Mouse (Mus musculus) myocyte (in vitro differentiated cells): Measurements from ENCODE around the gene Sptlc2. TPM values are rescaled to one million over a fixed set of nuclear protein-coding genes. Genes with fewer than 3 reads are reported as not detected.

ENCODE experiments used
- H3K27me3 ChIP-seq: one replicate; pipeline ENCODE4 v1.6.1; 2011; ENCODE audit not compliant: control insufficient read depth, insufficient read depth, insufficient read length
- H3K36me3 ChIP-seq: one replicate; pipeline ENCODE4 v1.6.1; 2011; ENCODE audit not compliant: control insufficient read depth, insufficient read depth
- H3K4me2 ChIP-seq: one replicate; pipeline ENCODE4 v1.6.1; 2011; ENCODE audit warnings: low read depth, control low read depth
- H3K4me3 ChIP-seq: one replicate; pipeline ENCODE4 v1.5.1; 2011; ENCODE audit warnings: mild to moderate bottlenecking, control low read depth, moderate library complexity
- H3K79me2 ChIP-seq: one replicate; pipeline ENCODE4 v1.6.1; 2011; ENCODE audit not compliant: control insufficient read depth, insufficient read depth
- H3ac ChIP-seq: one replicate; pipeline ENCODE4 v1.6.1; 2011; ENCODE audit not compliant: control insufficient read depth, insufficient read length
- CEBPB ChIP-seq: IDR thresholded peaks from 2 replicates; pipeline ENCODE4 v1.6.1; 2011; ENCODE audit warnings: mild to moderate bottlenecking, moderate library complexity; ENCODE audit not compliant: poor library complexity, insufficient read depth, severe bottlenecking
- E2F4 ChIP-seq: IDR thresholded peaks from one replicate; pipeline ENCODE4 v1.6.1; 2011; ENCODE audit warnings: mild to moderate bottlenecking, control low read depth, moderate library complexity; ENCODE audit not compliant: insufficient read depth
- MAX ChIP-seq: IDR thresholded peaks from one replicate; pipeline ENCODE4 v1.6.1; 2011; ENCODE audit warnings: low read depth, mild to moderate bottlenecking, control low read depth
- MYOD1 ChIP-seq, 3 experiments: IDR thresholded peaks; one replicate each; pipeline ENCODE4 v1.6.1; 2011; ENCODE audit warnings: control low read depth in 2 of 3, low read depth in 2 of 3, mild to moderate bottlenecking in 2 of 3, moderate library complexity in 1 of 3; ENCODE audit not compliant: insufficient read length in 2 of 3, control insufficient read depth in 1 of 3
- MYOG ChIP-seq, 3 experiments: IDR thresholded peaks; one replicate each; pipeline ENCODE4 v1.6.1; 2011; ENCODE audit warnings: control low read depth in 2 of 3, low read depth in 2 of 3, mild to moderate bottlenecking in 2 of 3; ENCODE audit not compliant: insufficient read length in 2 of 3, control insufficient read depth in 1 of 3, insufficient read depth in 1 of 3
- POLR2A ChIP-seq: IDR thresholded peaks from one replicate; pipeline ENCODE4 v1.6.1; 2011; ENCODE audit warnings: low read depth, mild to moderate bottlenecking, control low read depth, moderate library complexity; ENCODE audit not compliant: insufficient read length
- POLR2AphosphoS2 ChIP-seq: IDR thresholded peaks from one replicate; pipeline ENCODE4 v1.6.1; 2011; ENCODE audit warnings: low read depth, control low read depth; ENCODE audit not compliant: insufficient read length
- REST ChIP-seq: IDR thresholded peaks from one replicate; pipeline ENCODE4 v1.6.1; 2011; ENCODE audit warnings: mild to moderate bottlenecking, control low read depth, moderate library complexity; ENCODE audit not compliant: insufficient read depth, insufficient read length
- SRF ChIP-seq: IDR thresholded peaks from one replicate; pipeline ENCODE4 v1.6.1; 2011; ENCODE audit warnings: low read depth; ENCODE audit not compliant: control insufficient read depth, insufficient read length
- TCF12 ChIP-seq: IDR thresholded peaks from one replicate; pipeline ENCODE4 v1.6.1; 2011; ENCODE audit warnings: mild to moderate bottlenecking, control low read depth; ENCODE audit not compliant: poor library complexity, insufficient read depth, severe bottlenecking
- TCF3 ChIP-seq: IDR thresholded peaks from one replicate; pipeline ENCODE4 v1.6.1; 2011; ENCODE audit warnings: low read depth, control low read depth; ENCODE audit not compliant: insufficient read length
- USF1 ChIP-seq: IDR thresholded peaks from one replicate; pipeline ENCODE4 v1.6.1; 2011; ENCODE audit warnings: low read depth, mild to moderate bottlenecking, control low read depth, moderate library complexity
- polyA plus RNA-seq: library from polyadenylated mRNA; unstranded; fragments of >200 nt; fragmentation: generic; extraction: Trizol; gene quantifications from one replicate; pipeline ENCODE4 v1.2.1, GENCODE M21; 2012; ENCODE audit warnings: missing spikeins

Gene Sptlc2
- polyA plus RNA-seq, 1 experiment = 43.4 TPM

DNA sequence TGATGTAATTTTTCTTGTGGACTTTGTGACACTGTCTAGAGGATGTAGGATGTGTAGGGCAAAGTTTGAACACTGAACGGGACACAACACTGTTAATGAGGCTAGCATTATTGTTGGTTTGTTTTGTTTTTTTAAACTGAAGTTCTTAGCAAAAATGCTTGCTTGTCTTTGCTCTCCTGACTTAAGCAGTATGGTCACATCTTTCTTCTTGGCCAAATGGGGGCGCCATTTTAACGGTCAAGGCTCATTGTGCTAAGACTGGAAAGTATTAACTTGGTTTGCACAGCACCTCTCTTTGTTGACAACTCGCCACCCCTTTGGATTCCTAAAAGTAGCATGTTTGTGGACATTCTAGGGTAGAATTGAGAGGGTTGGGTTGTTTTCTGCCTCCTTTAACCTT is 120.5 kb downstream of the Sptlc2 start:
- Histone ChIP-seq H3K4me3 (peak overlapping the region; percentile 80), H3K27me3 (no peaks in the 10 kb centered on the region), H3K36me3 (peaks cover 30% of the 10 kb centered on the region), H3K4me2 (peak overlapping the region; percentile 91), H3ac (peak overlapping the region; percentile 93), H3K79me2 (peaks cover 47% of the 10 kb centered on the region)
- TF ChIP-seq POLR2AphosphoS2 (no peak), TCF3 (no peak), MYOG (IDR thresholded peaks at IDR 0.05; ENCODE audit: control insufficient read depth in 1 of 3, insufficient read depth in 1 of 3, insufficient read length in 2 of 3, low read depth in 2 of 3) (no peak), MYOD1 (IDR thresholded peaks at IDR 0.05; ENCODE audit: control insufficient read depth in 1 of 3, insufficient read length in 2 of 3, low read depth in 2 of 3) (no peak), CEBPB (no peak)

DNA sequence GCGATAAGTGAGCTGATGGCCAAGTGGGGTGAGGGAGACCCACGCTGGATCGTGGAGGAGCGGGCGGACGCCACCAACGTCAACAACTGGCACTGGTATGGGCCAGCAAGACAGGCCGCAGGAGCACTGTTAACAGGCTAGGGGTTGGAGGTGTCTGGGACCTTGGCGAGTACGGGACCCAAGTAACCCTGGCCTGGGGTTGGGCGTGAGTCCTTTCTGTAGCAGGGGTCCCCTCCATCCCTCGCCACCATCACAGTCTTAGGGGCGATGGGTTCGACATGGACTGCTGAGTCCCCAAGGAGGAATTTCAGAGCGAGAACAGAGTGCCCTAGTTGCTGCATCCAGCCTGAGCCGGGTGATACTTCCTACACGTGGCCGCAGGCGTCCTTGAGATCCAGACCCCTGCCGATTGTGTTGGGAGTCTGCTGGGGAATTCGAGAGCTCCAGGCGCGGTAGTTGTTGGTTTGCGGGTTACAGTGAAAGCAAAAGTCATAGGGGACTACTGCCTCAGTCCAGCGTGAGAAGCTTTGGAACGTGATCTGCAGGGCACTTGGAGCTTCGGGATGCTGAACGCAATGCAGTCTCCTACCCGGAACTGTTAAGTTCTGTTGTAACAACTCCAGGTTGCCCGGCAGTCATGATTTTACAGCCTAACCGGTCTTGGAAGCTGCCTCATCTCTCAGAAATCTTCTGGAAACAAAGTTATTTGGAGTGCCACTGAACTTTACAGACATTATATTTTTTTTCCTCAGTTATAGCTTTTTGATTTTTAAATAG is 121.1 kb downstream of the Sptlc2 start:
- Histone ChIP-seq H3K4me2 (peak overlapping the region; percentile 91), H3K27me3 (no peaks in the 10 kb centered on the region), H3K79me2 (peaks cover 47% of the 10 kb centered on the region), H3ac (peak overlapping the region; percentile 93), H3K4me3 (peak overlapping the region; percentile 80), H3K36me3 (peaks cover 28% of the 10 kb centered on the region)
- TF ChIP-seq TCF3 = no peak
- TF ChIP-seq MYOG (IDR thresholded peaks at IDR 0.05; ENCODE audit: control insufficient read depth in 1 of 3, insufficient read depth in 1 of 3, insufficient read length in 2 of 3, low read depth in 2 of 3) = peak in 1 of 3 experiments; percentile 8

DNA sequence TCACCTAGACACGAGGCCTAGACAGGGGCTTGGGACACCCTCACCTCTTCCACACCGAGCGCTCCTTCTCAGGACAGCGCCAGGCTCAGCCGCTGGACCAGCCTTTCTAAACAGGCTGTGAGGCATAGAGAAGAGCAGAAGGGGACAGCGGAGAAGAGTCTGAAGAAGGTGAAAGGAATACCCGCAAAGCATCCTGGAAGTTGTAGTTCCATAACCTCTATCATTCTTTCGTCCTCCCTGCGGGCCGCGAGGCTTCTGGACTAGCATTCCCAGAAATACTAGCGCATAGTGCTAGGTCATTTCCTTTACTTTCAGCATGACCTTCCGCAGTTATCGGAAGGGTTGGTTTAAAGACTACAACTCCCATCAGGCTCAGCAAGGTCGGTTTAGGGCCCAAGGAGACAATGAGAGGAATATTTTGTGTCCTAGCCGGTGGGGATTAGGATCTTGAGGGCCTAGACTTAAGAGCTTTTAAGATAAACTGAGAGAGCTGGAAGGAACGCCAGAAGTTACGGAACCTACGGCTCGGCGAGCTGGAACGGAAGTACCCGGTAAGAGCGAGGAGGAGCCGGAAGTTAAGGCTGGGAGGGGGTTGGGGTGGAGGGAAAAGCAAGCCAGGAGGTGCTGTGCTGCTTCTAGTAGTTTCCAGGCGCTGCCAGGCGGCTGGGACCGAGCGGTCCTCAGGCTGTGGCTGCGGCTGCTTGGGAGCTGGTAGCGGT is 121.9 kb downstream of the Sptlc2 start, which contains the start of the genes Vipas39 and Ahsa1:
Gene Vipas39 (minus strand): TSS at position 149 of the 719 bp plus-strand sequence.
Gene Ahsa1 (plus strand): TSS at position 372 of the 719 bp plus-strand sequence.
- peak within 1 kb of the TSS; percentile 93 for H3ac ChIP-seq
- H3K79me2 ChIP-seq = peaks cover 47% of the 10 kb centered on the region
- peak within 1 kb of the TSS; percentile 91 for H3K4me2 ChIP-seq
- H3K36me3 ChIP-seq = peaks cover 35% of the 10 kb centered on the region
- peak; percentile 97 for TF ChIP-seq POLR2AphosphoS2
- TF ChIP-seq REST = no peak
- TF ChIP-seq POLR2A = peak; percentile 93
- no peak for TF ChIP-seq USF1
- peak; percentile 46 for TF ChIP-seq E2F4
- no peak for TF ChIP-seq MAX
- no peak for TF ChIP-seq TCF12
- no peak for TF ChIP-seq MYOD1 (IDR thresholded peaks at IDR 0.05; ENCODE audit: control insufficient read depth in 1 of 3, insufficient read length in 2 of 3, low read depth in 2 of 3)
- TF ChIP-seq SRF = peak; percentile 52
- H3K4me3 ChIP-seq = peak within 1 kb of the TSS; percentile 80
- no peaks in the 10 kb centered on the region for H3K27me3 ChIP-seq

DNA sequence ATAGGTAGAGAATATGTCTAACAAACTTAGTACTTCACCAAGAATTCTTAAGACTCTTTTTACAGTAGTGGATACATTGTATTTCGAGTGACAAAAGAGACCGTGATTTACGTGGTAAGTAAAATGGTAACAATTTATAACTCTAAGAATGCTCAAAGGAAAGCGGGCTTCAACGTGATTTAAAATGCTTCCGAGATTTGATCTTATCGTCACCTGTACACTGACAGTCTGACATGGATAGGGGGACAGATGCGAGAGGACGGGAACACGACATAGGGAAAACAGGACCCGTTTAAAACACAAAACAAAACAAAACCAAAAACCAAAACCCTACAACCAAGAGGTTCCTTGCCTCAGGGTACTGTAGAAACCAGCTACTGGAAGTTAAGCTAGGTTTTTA is 122.7 kb downstream of the Sptlc2 start:
- H3K4me2 ChIP-seq = peak overlapping the region; percentile 80
- peaks cover 36% of the 10 kb centered on the region for H3K36me3 ChIP-seq
- H3K27me3 ChIP-seq = no peaks in the 10 kb centered on the region
- H3ac ChIP-seq = peak overlapping the region; percentile 93
- H3K4me3 ChIP-seq = peak overlapping the region; percentile 80
- no peak for TF ChIP-seq TCF3
- TF ChIP-seq MYOG (IDR thresholded peaks at IDR 0.05; ENCODE audit: control insufficient read depth in 1 of 3, insufficient read depth in 1 of 3, insufficient read length in 2 of 3, low read depth in 2 of 3) = no peak
- no peak for TF ChIP-seq MAX
- no peak for TF ChIP-seq E2F4
- TF ChIP-seq TCF12 = no peak
- no peak for TF ChIP-seq SRF
- TF ChIP-seq REST = no peak
- TF ChIP-seq POLR2A = no peak
- TF ChIP-seq CEBPB = no peak
- no peak for TF ChIP-seq POLR2AphosphoS2
- no peak for TF ChIP-seq USF1
- TF ChIP-seq MYOD1 (IDR thresholded peaks at IDR 0.05; ENCODE audit: control insufficient read depth in 1 of 3, insufficient read length in 2 of 3, low read depth in 2 of 3) = no peak
- H3K79me2 ChIP-seq = peaks cover 47% of the 10 kb centered on the region

DNA sequence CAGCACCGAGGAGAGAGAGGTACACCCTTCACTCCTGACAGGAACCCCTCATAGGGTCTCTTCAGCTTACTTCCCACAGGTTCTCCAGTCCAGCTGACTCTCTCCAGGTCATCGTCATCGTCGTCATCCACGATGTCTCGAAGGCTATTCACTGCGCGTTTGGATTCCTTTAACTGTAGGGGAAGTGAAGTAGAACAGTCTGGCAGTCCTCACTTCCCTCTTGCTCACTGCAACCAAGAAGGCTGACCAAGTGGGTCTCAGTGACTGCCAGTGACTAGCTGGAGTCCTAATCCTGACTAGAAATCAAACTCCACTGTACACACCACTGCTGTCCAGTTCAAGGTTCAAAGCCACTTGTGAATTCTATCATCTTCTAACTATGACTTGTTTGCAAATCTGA is 127.6 kb downstream of the Sptlc2 start:
- TF ChIP-seq MYOG (IDR thresholded peaks at IDR 0.05; ENCODE audit: control insufficient read depth in 1 of 3, insufficient read depth in 1 of 3, insufficient read length in 2 of 3, low read depth in 2 of 3) = no peak
- no peak for TF ChIP-seq POLR2AphosphoS2
- no peak for TF ChIP-seq TCF12
- TF ChIP-seq POLR2A = no peak
- no peak for TF ChIP-seq E2F4
- TF ChIP-seq USF1 = no peak
- no peak for TF ChIP-seq MYOD1 (IDR thresholded peaks at IDR 0.05; ENCODE audit: control insufficient read depth in 1 of 3, insufficient read length in 2 of 3, low read depth in 2 of 3)
- TF ChIP-seq REST = no peak
- TF ChIP-seq SRF = no peak
- Histone ChIP-seq H3K27me3 (no peaks in the 10 kb centered on the region), H3K79me2 (peaks cover 20% of the 10 kb centered on the region), H3K4me2 (no peak overlapping the region), H3ac (no peak overlapping the region), H3K4me3 (no peak overlapping the region), H3K36me3 (peaks cover 37% of the 10 kb centered on the region)
